Mouse (Mus musculus) testis, adult 2 months (tissue): ENCODE data around the gene Bcas3.

ENCODE experiments used
- CTCF ChIP-seq: fragments of 200-500 bp; IDR thresholded peaks from 2 replicates; pipeline ENCODE4 v1.5.1; 2012; ENCODE audit warnings: low read depth, mild to moderate bottlenecking, inconsistent platforms, low read length, moderate library complexity; ENCODE audit not compliant: control insufficient read depth, insufficient read depth, insufficient replicate concordance
- POLR2A ChIP-seq: fragments of 200-500 bp; IDR thresholded peaks from 2 replicates; pipeline ENCODE4 v1.6.1; 2012; ENCODE audit warnings: low read depth, mild to moderate bottlenecking, inconsistent platforms, low read length, moderate library complexity; ENCODE audit not compliant: control insufficient read depth

GRCm38 (mm10) chr11:85850233-85850632, 497.3 kb downstream of the Bcas3 start, which contains the start of gene Gm11444:
- TF ChIP-seq POLR2A, result no peak; the same call in 1 of the 2 replicates
- no peak for TF ChIP-seq CTCF
